Mouse (Mus musculus) intestine, postnatal 0 days (tissue): Measurements from ENCODE around the gene Zfp940. TPM values are rescaled to one million over a fixed set of nuclear protein-coding genes. Genes with fewer than 3 reads are reported as not detected.

Experiments used
- ATAC-seq: fragments of 200-750 bp; cut with Nextera tagmentation; 2 replicates; pipeline ENCODE4 v1.8.0; 2017; ENCODE audit warnings: mild to moderate bottlenecking, moderate TSS enrichment, moderate library complexity
- H3K27ac ChIP-seq: fragments of 300-500 bp; sonication (generic); 2 replicates; pipeline ENCODE4 v1.5.1; 2014; ENCODE audit warnings: mild to moderate bottlenecking, low read depth, low read length, moderate library complexity
- H3K27me3 ChIP-seq: fragments of 300-500 bp; sonication (generic); replicated peaks from 2 replicates; pipeline ENCODE4 v1.6.1; 2014; ENCODE audit warnings: low read length, mixed read lengths; ENCODE audit not compliant: control insufficient read depth, insufficient read depth
- H3K36me3 ChIP-seq: fragments of 300-500 bp; sonication (generic); 2 replicates; pipeline ENCODE4 v1.6.1; 2014; ENCODE audit warnings: mild to moderate bottlenecking, moderate library complexity; ENCODE audit not compliant: control insufficient read depth, insufficient read depth
- H3K4me1 ChIP-seq: fragments of 300-500 bp; sonication (generic); replicated peaks from 2 replicates; pipeline ENCODE4 v1.6.1; 2014; ENCODE audit warnings: antibody characterized with exemption, low read length, mixed read lengths; ENCODE audit not compliant: control insufficient read depth, insufficient read depth
- H3K4me2 ChIP-seq: fragments of 300-500 bp; sonication (generic); replicated peaks from 2 replicates; pipeline ENCODE4 v1.6.1; 2014; ENCODE audit warnings: low read depth, mild to moderate bottlenecking, moderate library complexity
- H3K4me3 ChIP-seq: fragments of 300-500 bp; sonication (generic); 2 replicates; pipeline ENCODE4 v1.5.1; 2014; ENCODE audit warnings: low read depth, low read length
- H3K9ac ChIP-seq: fragments of 300-500 bp; sonication (generic); 2 replicates; pipeline ENCODE4 v1.6.1; 2014; ENCODE audit warnings: mild to moderate bottlenecking, low read depth, low read length
- H3K9me3 ChIP-seq: fragments of 300-500 bp; sonication (generic); 2 replicates; pipeline ENCODE4 v1.6.1; 2016; ENCODE audit warnings: mixed run types; ENCODE audit not compliant: control insufficient read depth
- CTCF ChIP-seq: sonication (generic); IDR thresholded peaks from 2 replicates; pipeline ENCODE4 v1.5.1; 2016; ENCODE audit warnings: low read depth, mild to moderate bottlenecking, control low read depth, antibody characterized with exemption, moderate library complexity
- WGBS: fragments of 180-500 bp; shearing (Covaris S2); extraction: QIAGEN DNeasy Blood & Tissue Kit; methylation state at CpG from one replicate; pipeline ENCODE4 v1.1.7; 2014; 5-methylcytosine and 5-hydroxymethylcytosine counted together
- polyA plus RNA-seq: library from polyadenylated mRNA; unstranded; fragments of >200 nt; fragmentation: Nextera tagmentation; extraction: Ambion mirVana; gene quantifications from 2 replicates; pipeline ENCODE4 v1.2.1, GENCODE M21; 2015

Zfp940 gene
- polyA plus RNA-seq, 1 experiment from 2014 or later, result 0.98 TPM

- Histone ChIP-seq H3K27ac (no peak overlapping the region), H3K9me3 (peaks cover 22% of the 10 kb centered on the region), H3K27me3 (no peaks in the 10 kb centered on the region), H3K9ac (no peak overlapping the region), H3K4me2 (no peak overlapping the region), H3K4me3 (no peak overlapping the region), H3K4me1 (no peaks in the 10 kb centered on the region), H3K36me3 (peaks cover 19% of the 10 kb centered on the region)
- 94% methylated on average over 10 of the region's 10 CpGs for WGBS
- ATAC-seq, result no peak
- no peak for TF ChIP-seq CTCF
These were observed 20.8 kb upstream of the Zfp940 start for GRCm38 (mm10) chr7:29874256-29874655.

- no peak overlapping the region for H3K9ac ChIP-seq
- ATAC-seq, result no peak
- H3K4me3 ChIP-seq, result no peak overlapping the region
- H3K4me2 ChIP-seq, result no peak overlapping the region
- 90% methylated on average over 7 of the region's 7 CpGs for WGBS
- no peak overlapping the region for H3K27ac ChIP-seq
- no peaks in the 10 kb centered on the region for H3K36me3 ChIP-seq
- H3K4me1 ChIP-seq, result no peaks in the 10 kb centered on the region
- TF ChIP-seq CTCF, result peak; percentile 40
- no peaks in the 10 kb centered on the region for H3K9me3 ChIP-seq
- H3K27me3 ChIP-seq, result no peaks in the 10 kb centered on the region
These were observed 8.2 kb upstream of the Zfp940 start for GRCm38 (mm10) chr7:29861660-29862059.

GRCm38 (mm10) chr7:29859532-29860517 lies 6.4 kb upstream of the Zfp940 start, which contains the start of gene Zfp420:
TSS of gene Zfp420 (plus strand) at chr7:29859979.
- peak; percentile 60 for TF ChIP-seq CTCF
- peak; percentile 91 for ATAC-seq
- Histone ChIP-seq H3K4me3 (peak within 1 kb of the TSS; percentile 60), H3K27ac (no peak within 1 kb of the TSS; the same call in 1 of the 2 replicates), H3K9me3 (no peaks in the 10 kb centered on the region), H3K4me1 (no peaks in the 10 kb centered on the region), H3K27me3 (no peaks in the 10 kb centered on the region), H3K9ac (peak within 1 kb of the TSS; percentile 50; the same call in 1 of the 2 replicates), H3K4me2 (peak within 1 kb of the TSS; percentile 89), H3K36me3 (no peaks in the 10 kb centered on the region)
- WGBS, result 4% methylated on average over 32 of the region's 32 CpGs

- H3K27me3 ChIP-seq, result no peaks in the 10 kb centered on the region
- H3K4me2 ChIP-seq, result peak overlapping the region; percentile 90
- H3K9ac ChIP-seq, result 0 out of 2 replicates have a peak overlapping the region, but pooled peaks have one; percentile 43
- 54% methylated on average over 9 of the region's 9 CpGs for WGBS
- H3K9me3 ChIP-seq, result no peaks in the 10 kb centered on the region
- no peak for TF ChIP-seq CTCF
- H3K4me1 ChIP-seq, result peaks cover 6% of the 10 kb centered on the region; the same call in 1 of the 2 replicates
- ATAC-seq, result no peak
- no peak overlapping the region for H3K27ac ChIP-seq
- H3K4me3 ChIP-seq, result peak overlapping the region; percentile 74
- H3K36me3 ChIP-seq, result no peaks in the 10 kb centered on the region
These were observed 644 bp downstream of the Zfp940 start for GRCm38 (mm10) chr7:29852831-29853218.

- 87% methylated on average over 5 of the region's 5 CpGs for WGBS
- Histone ChIP-seq H3K27me3 (no peaks in the 10 kb centered on the region), H3K9ac (no peak overlapping the region), H3K4me2 (no peak overlapping the region), H3K4me1 (no peaks in the 10 kb centered on the region), H3K4me3 (no peak overlapping the region), H3K27ac (no peak overlapping the region), H3K36me3 (no peaks in the 10 kb centered on the region), H3K9me3 (no peaks in the 10 kb centered on the region)
- no peak for TF ChIP-seq CTCF
- ATAC-seq, result no peak
These were observed 8.9 kb downstream of the Zfp940 start for GRCm38 (mm10) chr7:29844616-29845015.

GRCm38 (mm10) chr7:29842105-29842504 lies 11.4 kb downstream of the Zfp940 start:
- H3K27me3 ChIP-seq, result no peaks in the 10 kb centered on the region
- H3K4me2 ChIP-seq, result no peak overlapping the region
- no peak overlapping the region for H3K27ac ChIP-seq
- H3K36me3 ChIP-seq, result no peaks in the 10 kb centered on the region
- TF ChIP-seq CTCF, result no peak
- H3K4me3 ChIP-seq, result no peak overlapping the region
- no peaks in the 10 kb centered on the region for H3K9me3 ChIP-seq
- H3K9ac ChIP-seq, result no peak overlapping the region
- WGBS, result 53% methylated on average over 1 of the region's 1 CpGs
- peak; percentile 25; the same call in 1 of the 2 replicates for ATAC-seq
- no peaks in the 10 kb centered on the region for H3K4me1 ChIP-seq
